Mouse (Mus musculus) hindbrain, embryonic 10.5 days (tissue): ENCODE results near the gene Crym. TPM values are rescaled to one million over a fixed set of nuclear protein-coding genes. Genes with fewer than 3 reads are reported as not detected.

ENCODE experiments used
- DNase-seq: peaks from one replicate; pipeline ENCODE4 v3.0.0-alpha.2; 2017; ENCODE audit warnings: low spot score
- H3K27ac ChIP-seq: fragments of 300-500 bp; sonication (generic); 2 replicates; pipeline ENCODE4 v1.5.1; 2016; ENCODE audit warnings: mild to moderate bottlenecking, moderate library complexity
- H3K27me3 ChIP-seq: fragments of 300-500 bp; sonication (generic); 2 replicates; pipeline ENCODE4 v1.6.1; 2016; ENCODE audit warnings: mild to moderate bottlenecking; ENCODE audit not compliant: poor library complexity, insufficient read depth, severe bottlenecking
- H3K36me3 ChIP-seq: fragments of 300-500 bp; sonication (generic); 2 replicates; pipeline ENCODE4 v1.6.1; 2016; ENCODE audit warnings: mild to moderate bottlenecking, moderate library complexity
- H3K4me1 ChIP-seq: fragments of 300-500 bp; sonication (generic); replicated peaks from 2 replicates; pipeline ENCODE4 v1.6.1; 2016; ENCODE audit warnings: mild to moderate bottlenecking
- H3K4me3 ChIP-seq: fragments of 300-500 bp; sonication (generic); 2 replicates; pipeline ENCODE4 v1.5.1; 2016; ENCODE audit warnings: mild to moderate bottlenecking, moderate library complexity
- H3K9me3 ChIP-seq: fragments of 300-500 bp; sonication (generic); 2 replicates; pipeline ENCODE4 v1.6.1; 2016; ENCODE audit warnings: mild to moderate bottlenecking, moderate library complexity
- WGBS: fragments of 180-500 bp; shearing (Covaris S2); methylation state at CpG from one replicate; pipeline ENCODE4 v1.1.7; 2016; 5-methylcytosine and 5-hydroxymethylcytosine counted together
- polyA plus RNA-seq: library from polyadenylated mRNA; unstranded; fragments of >200 nt; fragmentation: Nextera tagmentation; extraction: Ambion mirVana; gene quantifications from 2 replicates; pipeline ENCODE4 v1.2.1, GENCODE M21; 2016

The Crym gene
- polyA plus RNA-seq, 1 experiment from 2014 or later = 40.4 TPM

- WGBS = 14% methylated on average over 3 of the region's 3 CpGs
Measured at GRCm38 (mm10) chr7:120150257-120150656, 51.7 kb downstream of the Crym start.

DNA sequence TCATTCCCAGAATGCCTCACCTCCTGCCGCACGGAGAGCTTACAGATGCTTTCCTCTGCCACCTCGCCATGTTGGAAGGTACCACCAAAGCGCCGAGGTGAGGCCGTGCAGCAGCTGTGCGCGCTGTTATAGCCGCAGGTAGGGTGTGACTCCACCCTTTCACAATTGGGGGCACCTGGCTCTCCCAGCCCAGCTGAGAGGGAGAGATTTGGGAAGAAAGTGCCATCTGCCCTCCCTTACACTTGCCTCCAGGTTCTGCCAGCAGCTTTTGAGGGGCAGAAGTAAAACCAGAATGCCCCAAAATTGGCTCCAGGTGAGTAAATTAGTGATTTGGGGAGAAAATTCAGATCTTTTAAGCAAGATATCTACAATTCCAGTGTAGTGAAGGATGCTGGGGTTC is 56.7 kb downstream of the Crym start, which contains the start of gene Zp2:
Gene Zp2 (minus strand): TSS at position 101 of the 400 bp plus-strand sequence.
- H3K4me1 ChIP-seq = peaks cover 6% of the 10 kb centered on the region
- H3K27ac ChIP-seq = no peak within 1 kb of the TSS
- no peak within 1 kb of the TSS for H3K4me3 ChIP-seq
- no peaks in the 10 kb centered on the region for H3K27me3 ChIP-seq
- no peak for DNase-seq
- H3K36me3 ChIP-seq = no peaks in the 10 kb centered on the region
- WGBS = 78% methylated on average over 9 of the region's 9 CpGs
- no peaks in the 10 kb centered on the region for H3K9me3 ChIP-seq

More at GRCm38 (mm10) chr7:120150257-120150656, 51.7 kb downstream of the Crym start:
- Histone ChIP-seq H3K36me3 (no peaks in the 10 kb centered on the region), H3K4me1 (peaks cover 14% of the 10 kb centered on the region), H3K9me3 (no peaks in the 10 kb centered on the region), H3K27me3 (no peaks in the 10 kb centered on the region), H3K27ac (0 out of 2 replicates have a peak overlapping the region, but pooled peaks have one; percentile 16), H3K4me3 (no peak overlapping the region)
- DNase-seq = peak; percentile 35

- no peak for DNase-seq
- no peaks in the 10 kb centered on the region for H3K9me3 ChIP-seq
- 90% methylated on average over 1 of the region's 1 CpGs for WGBS
- H3K36me3 ChIP-seq = no peaks in the 10 kb centered on the region
- H3K4me1 ChIP-seq = no peaks in the 10 kb centered on the region
- no peak overlapping the region for H3K27ac ChIP-seq
- H3K27me3 ChIP-seq = no peaks in the 10 kb centered on the region
- H3K4me3 ChIP-seq = no peak overlapping the region
Measured at GRCm38 (mm10) chr7:120142743-120143142, 59.2 kb downstream of the Crym start.

Other genes with a start within 250 kb of the Crym start
- 0.24 TPM in 1 of 2 replicates, not detected in the other for gene Dnah3, start 106.8 kb downstream of the Crym start, polyA plus RNA-seq
- 25.1 and 27.3 TPM in 2 replicates for gene Tmem159, start 99.8 kb downstream of the Crym start, polyA plus RNA-seq
- gene Zp2, start 56.8 kb downstream of the Crym start, polyA plus RNA-seq = 0.11 TPM in 1 of 2 replicates, not detected in the other
- gene Anks4b, start 28.3 kb downstream of the Crym start, polyA plus RNA-seq = 0.05 and 0.12 TPM in 2 replicates
- gene Abca14, start 1.9 kb upstream of the Crym start, polyA plus RNA-seq = not detected in 2 replicates
- gene Abca15, start 126.6 kb upstream of the Crym start, polyA plus RNA-seq = not detected in 2 replicates
- gene Abca16, start 207.5 kb upstream of the Crym start, polyA plus RNA-seq = not detected in 2 replicates